Mouse (Mus musculus) embryonic facial prominence, embryonic 13.5 days (tissue): ENCODE results near the gene Trappc3l. TPM values are rescaled to one million over a fixed set of nuclear protein-coding genes. Genes with fewer than 3 reads are reported as not detected.
A peak's percentile ranks its signal among the peaks of the same experiment; 100 is the strongest.

Experiments used
- ATAC-seq: fragments of 200-750 bp; cut with Nextera tagmentation; 2 replicates; pipeline ENCODE4 v1.8.0; 2017; ENCODE audit warnings: low read depth; ENCODE audit not compliant: insufficient number of reproducible peaks, insufficient read depth, low FRiP score, low TSS enrichment
- H3K27ac ChIP-seq: fragments of 300-500 bp; sonication (generic); 2 replicates; pipeline ENCODE4 v1.5.1; 2015; ENCODE audit warnings: moderate library complexity, mild to moderate bottlenecking, inconsistent platforms
- H3K27me3 ChIP-seq: fragments of 300-500 bp; sonication (generic); 2 replicates; pipeline ENCODE4 v1.6.1; 2015; ENCODE audit warnings: mild to moderate bottlenecking, inconsistent platforms
- H3K36me3 ChIP-seq: fragments of 300-500 bp; sonication (generic); 2 replicates; pipeline ENCODE4 v1.6.1; 2015; ENCODE audit warnings: mild to moderate bottlenecking, inconsistent platforms
- H3K4me1 ChIP-seq: fragments of 300-500 bp; sonication (generic); 2 replicates; pipeline ENCODE4 v1.6.1; 2015; ENCODE audit warnings: inconsistent platforms
- H3K4me2 ChIP-seq: fragments of 300-500 bp; sonication (generic); 2 replicates; pipeline ENCODE4 v1.6.1; 2015; ENCODE audit warnings: moderate library complexity, mild to moderate bottlenecking, inconsistent platforms
- H3K4me3 ChIP-seq: fragments of 300-500 bp; sonication (generic); 2 replicates; pipeline ENCODE4 v1.5.1; 2015; ENCODE audit warnings: mild to moderate bottlenecking, inconsistent platforms
- H3K9ac ChIP-seq: fragments of 300-500 bp; sonication (generic); 2 replicates; pipeline ENCODE4 v1.6.1; 2015; ENCODE audit warnings: mild to moderate bottlenecking, inconsistent platforms
- H3K9me3 ChIP-seq: fragments of 300-500 bp; sonication (generic); 2 replicates; pipeline ENCODE4 v1.6.1; 2016; ENCODE audit warnings: inconsistent platforms
- WGBS: fragments of 180-500 bp; shearing (Covaris S2); methylation state at CpG from one replicate; pipeline ENCODE4 v1.1.7; 2015; ENCODE audit warnings: mixed read lengths; 5-methylcytosine and 5-hydroxymethylcytosine counted together
- polyA plus RNA-seq: library from polyadenylated mRNA; unstranded; fragments of >200 nt; fragmentation: Nextera tagmentation; extraction: Ambion mirVana; gene quantifications from 2 replicates; pipeline ENCODE4 v1.2.1, GENCODE M21; 2015

Trappc3l gene
- polyA plus RNA-seq, 1 experiment from 2014 or later = not detected

DNA sequence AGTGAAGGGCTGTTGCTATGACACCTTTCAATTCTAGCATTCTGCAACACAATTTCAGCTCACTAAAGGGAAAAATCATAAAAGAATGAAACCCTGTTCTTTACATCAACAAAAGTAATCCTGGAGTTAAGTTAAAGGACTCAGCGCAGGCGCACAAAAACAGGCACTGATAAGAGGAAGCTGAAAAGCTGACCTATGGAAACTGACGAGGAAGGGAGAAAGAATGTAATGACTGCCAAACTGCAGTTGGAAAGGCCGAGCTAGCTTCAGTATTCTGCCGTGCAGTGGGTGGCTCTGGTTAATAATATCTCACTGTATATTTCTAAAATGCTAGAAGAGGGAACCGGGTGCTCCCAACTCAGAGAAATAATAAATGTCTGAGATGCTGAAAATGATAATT is 100.6 kb downstream of the Trappc3l start:
- Histone ChIP-seq H3K4me2 (no peak overlapping the region), H3K9ac (no peak overlapping the region), H3K27me3 (no peaks in the 10 kb centered on the region), H3K4me3 (no peak overlapping the region), H3K27ac (no peak overlapping the region), H3K9me3 (0 out of 2 replicates have a peak, but pooled peaks cover under 1% of the 10 kb centered on the region), H3K36me3 (no peaks in the 10 kb centered on the region), H3K4me1 (no peaks in the 10 kb centered on the region)
- WGBS = 71% methylated on average over 6 of the region's 6 CpGs
- no peak for ATAC-seq

DNA sequence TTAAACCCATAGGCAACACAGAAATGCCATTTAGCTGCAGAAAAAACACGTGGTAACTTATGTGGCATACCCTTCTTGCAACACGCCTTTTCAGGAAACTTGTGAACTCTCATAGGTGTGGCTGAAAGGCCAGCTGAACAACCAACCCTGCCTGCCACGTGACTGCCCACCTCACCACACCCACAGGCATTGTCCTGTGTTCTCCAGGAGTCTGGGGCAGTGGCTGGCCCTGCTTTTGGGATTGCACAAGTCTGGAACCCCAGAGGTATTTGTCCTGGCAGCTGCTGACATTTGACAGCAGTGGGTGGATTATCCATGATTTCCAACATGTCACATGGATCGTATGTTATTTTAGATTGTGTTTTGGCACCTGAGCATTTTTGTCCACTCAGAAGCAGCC is 102.4 kb downstream of the Trappc3l start:
- WGBS = 67% methylated on average over 4 of the region's 4 CpGs
- no peaks in the 10 kb centered on the region for H3K27me3 ChIP-seq
- no peak overlapping the region for H3K4me3 ChIP-seq
- no peaks in the 10 kb centered on the region for H3K36me3 ChIP-seq
- H3K27ac ChIP-seq = no peak overlapping the region
- H3K9ac ChIP-seq = no peak overlapping the region
- no peak overlapping the region for H3K4me2 ChIP-seq
- no peak for ATAC-seq
- H3K4me1 ChIP-seq = no peaks in the 10 kb centered on the region
- 0 out of 2 replicates have a peak, but pooled peaks cover 5% of the 10 kb centered on the region for H3K9me3 ChIP-seq

DNA sequence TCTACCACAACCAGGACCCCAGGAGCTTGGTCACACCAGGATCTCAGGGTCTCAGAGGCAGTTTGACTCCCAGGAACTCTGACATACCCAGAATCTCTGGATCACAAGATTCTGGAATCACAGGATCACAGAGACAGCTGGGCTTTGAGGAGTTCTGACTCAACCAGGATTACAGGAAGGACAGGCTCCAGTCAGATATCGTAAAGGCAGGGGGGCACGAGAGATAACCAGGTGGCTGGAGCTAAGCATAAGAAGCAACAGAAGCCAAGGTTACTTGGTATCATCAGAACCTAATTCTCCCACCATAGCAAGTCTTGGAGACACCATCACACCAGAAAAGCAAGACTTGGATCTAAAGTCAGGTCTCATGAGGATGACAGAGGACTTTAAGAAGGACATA is 104.3 kb downstream of the Trappc3l start:
- no peak overlapping the region for H3K27ac ChIP-seq
- H3K4me3 ChIP-seq = no peak overlapping the region
- H3K9me3 ChIP-seq = 0 out of 2 replicates have a peak, but pooled peaks cover 5% of the 10 kb centered on the region
- ATAC-seq = no peak
- H3K4me1 ChIP-seq = no peaks in the 10 kb centered on the region
- H3K27me3 ChIP-seq = no peaks in the 10 kb centered on the region
- H3K9ac ChIP-seq = no peak overlapping the region
- H3K36me3 ChIP-seq = no peaks in the 10 kb centered on the region
- H3K4me2 ChIP-seq = no peak overlapping the region
- WGBS = 95% methylated on average over 2 of the region's 2 CpGs

DNA sequence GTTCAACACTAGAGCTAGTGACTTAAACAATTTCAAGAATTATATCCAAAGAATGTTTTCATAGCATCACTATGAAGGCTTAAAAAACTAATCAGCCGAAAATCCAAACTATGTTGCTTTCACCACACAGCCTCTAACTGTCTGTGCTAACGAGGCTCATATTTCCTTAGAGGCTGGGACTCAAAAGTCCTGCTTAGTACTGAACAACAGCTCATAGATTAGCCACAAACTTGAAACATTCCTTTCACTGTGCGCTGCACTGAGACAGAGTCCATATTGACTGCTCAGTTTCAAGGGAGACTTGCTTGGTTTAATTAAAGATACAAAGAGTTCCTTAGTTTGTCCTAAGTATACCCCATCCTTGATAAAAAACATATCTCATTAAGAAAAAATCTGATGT is 112.4 kb downstream of the Trappc3l start:
- no peaks in the 10 kb centered on the region for H3K9me3 ChIP-seq
- H3K4me1 ChIP-seq = peaks cover 13% of the 10 kb centered on the region
- no peak overlapping the region for H3K9ac ChIP-seq
- H3K4me2 ChIP-seq = no peak overlapping the region
- H3K27me3 ChIP-seq = no peaks in the 10 kb centered on the region
- peaks cover 19% of the 10 kb centered on the region for H3K36me3 ChIP-seq
- no peak for ATAC-seq
- 35% methylated on average over 3 of the region's 3 CpGs for WGBS
- H3K27ac ChIP-seq = no peak overlapping the region
- H3K4me3 ChIP-seq = no peak overlapping the region

DNA sequence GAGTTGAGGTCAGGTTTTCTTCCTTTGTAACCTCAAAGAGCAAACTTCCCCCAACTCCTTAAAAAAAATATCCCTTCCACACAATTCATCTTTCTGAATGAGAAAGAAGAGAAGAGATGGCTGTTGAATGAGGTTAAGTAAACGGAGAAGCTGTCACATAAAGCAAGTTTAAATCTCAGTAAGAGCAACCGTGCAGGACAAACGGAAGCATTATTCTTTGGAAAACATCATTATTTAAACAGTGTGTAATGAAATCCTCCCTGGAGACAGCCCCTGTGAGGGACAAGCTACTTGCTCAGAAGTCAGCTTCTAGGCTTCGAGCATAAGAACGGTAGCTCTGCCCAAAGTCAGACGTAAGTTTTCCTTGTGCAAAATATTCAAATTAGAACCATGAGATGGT is 113.1 kb downstream of the Trappc3l start:
- 22% methylated on average over 6 of the region's 6 CpGs for WGBS
- Histone ChIP-seq H3K4me3 (no peak overlapping the region), H3K9me3 (no peaks in the 10 kb centered on the region), H3K36me3 (peaks cover 19% of the 10 kb centered on the region), H3K4me2 (no peak overlapping the region), H3K4me1 (peaks cover 13% of the 10 kb centered on the region), H3K27ac (peak overlapping the region; percentile 41), H3K9ac (no peak overlapping the region), H3K27me3 (no peaks in the 10 kb centered on the region)
- no peak for ATAC-seq

DNA sequence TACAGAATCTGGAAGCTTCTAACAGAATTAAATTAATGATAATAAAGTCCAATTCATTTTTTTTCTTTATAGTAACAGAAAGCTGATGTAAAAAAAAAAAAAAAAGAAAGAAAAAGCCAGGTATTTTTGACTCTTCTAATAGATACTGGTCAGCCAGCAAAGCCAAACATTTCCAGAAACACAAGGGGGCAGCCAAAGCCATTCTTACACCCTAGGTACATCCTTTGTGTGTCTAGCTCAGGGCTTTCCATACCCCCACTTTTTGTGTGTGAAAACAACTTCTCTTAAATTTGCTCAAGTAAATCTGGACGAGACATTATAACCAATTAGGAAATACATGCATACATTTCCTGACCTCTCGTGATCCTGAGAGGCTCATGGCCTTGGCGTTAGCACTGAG is 114.4 kb downstream of the Trappc3l start:
- H3K9ac ChIP-seq = no peak overlapping the region
- H3K36me3 ChIP-seq = peaks cover 19% of the 10 kb centered on the region
- no peak overlapping the region for H3K4me2 ChIP-seq
- H3K27me3 ChIP-seq = no peaks in the 10 kb centered on the region
- H3K27ac ChIP-seq = no peak overlapping the region
- H3K4me3 ChIP-seq = no peak overlapping the region
- ATAC-seq = no peak
- 65% methylated on average over 3 of the region's 3 CpGs for WGBS
- peaks cover 18% of the 10 kb centered on the region for H3K4me1 ChIP-seq
- no peaks in the 10 kb centered on the region for H3K9me3 ChIP-seq

DNA sequence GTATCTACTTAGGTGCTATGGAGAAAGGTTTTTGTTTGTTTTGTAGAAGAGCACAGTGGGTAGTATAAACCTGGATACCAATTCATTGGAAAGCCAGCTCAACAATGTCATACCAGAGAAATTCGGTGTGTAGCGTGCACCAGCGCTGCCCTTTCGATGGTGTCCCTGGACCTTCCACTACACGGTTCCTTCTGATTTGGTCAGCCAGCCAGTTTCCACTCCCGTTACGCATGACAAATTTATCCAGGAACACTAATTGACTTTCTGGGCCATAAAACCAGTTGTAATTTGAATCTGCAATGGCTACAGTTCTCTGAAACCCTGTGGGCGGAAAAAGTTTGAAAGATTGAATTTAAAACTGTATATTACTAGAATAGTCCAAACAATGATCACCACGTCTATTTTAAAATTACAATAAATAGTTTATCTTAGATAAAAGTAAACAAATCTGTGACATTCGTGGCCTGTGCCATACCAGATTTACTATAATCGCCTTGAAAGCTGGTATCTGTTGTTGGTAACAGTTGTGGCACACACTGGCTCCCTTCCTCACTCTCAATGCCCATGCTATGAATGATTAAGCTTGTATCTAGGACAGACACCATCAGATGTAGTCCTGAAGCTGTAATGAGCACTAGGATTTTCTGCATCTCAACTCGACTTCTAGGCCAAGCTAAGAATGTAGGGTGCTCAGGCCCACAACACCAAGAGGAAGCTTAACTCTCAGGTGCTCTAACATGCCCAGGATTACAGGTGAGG is 118.6 kb downstream of the Trappc3l start:
- no peak overlapping the region for H3K27ac ChIP-seq
- 72% methylated on average over 12 of the region's 12 CpGs for WGBS
- no peak overlapping the region for H3K9ac ChIP-seq
- H3K4me2 ChIP-seq = no peak overlapping the region
- H3K36me3 ChIP-seq = peaks cover 30% of the 10 kb centered on the region
- no peaks in the 10 kb centered on the region for H3K27me3 ChIP-seq
- H3K4me1 ChIP-seq = 0 out of 2 replicates have a peak, but pooled peaks cover 7% of the 10 kb centered on the region
- no peak for ATAC-seq
- H3K4me3 ChIP-seq = no peak overlapping the region
- no peaks in the 10 kb centered on the region for H3K9me3 ChIP-seq

Other genes with a start within 250 kb of the Trappc3l start
- not detected in 2 replicates for gene Sult3a1, start 179.9 kb upstream of the Trappc3l start, polyA plus RNA-seq
- 0.11 TPM in 1 of 2 replicates, not detected in the other for gene Rsph4a, start 132.5 kb upstream of the Trappc3l start, polyA plus RNA-seq
- gene Zup1, start 86.3 kb upstream of the Trappc3l start, polyA plus RNA-seq = 30.1 and 33.7 TPM in 2 replicates
- gene Rwdd1, start 18.0 kb upstream of the Trappc3l start, polyA plus RNA-seq = 149 and 153 TPM in 2 replicates
- 0.07 TPM in 1 of 2 replicates, not detected in the other for gene Calhm4, start 6.7 kb downstream of the Trappc3l start, polyA plus RNA-seq
- gene Calhm5, start 58.9 kb downstream of the Trappc3l start, polyA plus RNA-seq = 0.62 and 0.86 TPM in 2 replicates
- gene Calhm6, start 90.4 kb downstream of the Trappc3l start, polyA plus RNA-seq = 1.5 TPM in 2 replicates
- gene Dse, start 170.1 kb downstream of the Trappc3l start, polyA plus RNA-seq = 37.9 and 38.7 TPM in 2 replicates
- gene Tspyl1, start 244.6 kb downstream of the Trappc3l start, polyA plus RNA-seq = 82.9 and 91.2 TPM in 2 replicates